Mouse (Mus musculus) lung, adult 2 months (tissue): ENCODE data around the gene Sh3kbp1.

Source experiments
- CTCF ChIP-seq: fragments of 200-500 bp; IDR thresholded peaks from 2 replicates; pipeline ENCODE4 v1.5.1; 2011; ENCODE audit warnings: mild to moderate bottlenecking, low read length, control low read depth; ENCODE audit not compliant: insufficient read depth
- POLR2A ChIP-seq: fragments of 200-500 bp; IDR thresholded peaks from 2 replicates; pipeline ENCODE4 v1.6.1; 2011; ENCODE audit warnings: low read depth, mild to moderate bottlenecking, control low read depth, low read length, borderline replicate concordance; ENCODE audit errors: extremely low read depth

- no peak for TF ChIP-seq CTCF
- TF ChIP-seq POLR2A: no peak
Observed at GRCm38 (mm10) chrX:159772137-159772536, 145.1 kb downstream of the Sh3kbp1 start.
